Mouse (Mus musculus) heart, embryonic 13.5 days (tissue): ENCODE measurements at regions not wholly inside any gene's neighbourhood (a gene's known extent, or its start where the extent isn't known, plus 50 kb on each side); places are given as distances from the start of the nearest gene placed in this dataset.

Experiments
- ATAC-seq: fragments of 200-750 bp; cut with Nextera tagmentation; 2 replicates; pipeline ENCODE4 v1.8.0; 2017; ENCODE audit warnings: moderate TSS enrichment; ENCODE audit not compliant: insufficient number of reproducible peaks, low FRiP score, low TSS enrichment; ENCODE audit errors: extremely low read depth
- H3K27ac ChIP-seq: fragments of 300-500 bp; sonication (generic); replicated peaks from 2 replicates; pipeline ENCODE4 v1.5.1; 2015; ENCODE audit warnings: moderate library complexity, mild to moderate bottlenecking, inconsistent platforms
- H3K27me3 ChIP-seq: fragments of 300-500 bp; sonication (generic); replicated peaks from 2 replicates; pipeline ENCODE4 v1.6.1; 2015; ENCODE audit warnings: mild to moderate bottlenecking, inconsistent platforms
- H3K36me3 ChIP-seq: fragments of 300-500 bp; sonication (generic); 2 replicates; pipeline ENCODE4 v1.6.1; 2015; ENCODE audit warnings: mild to moderate bottlenecking, inconsistent platforms
- H3K4me1 ChIP-seq: fragments of 300-500 bp; sonication (generic); 2 replicates; pipeline ENCODE4 v1.6.1; 2015; ENCODE audit warnings: inconsistent platforms
- H3K4me2 ChIP-seq: fragments of 300-500 bp; sonication (generic); 2 replicates; pipeline ENCODE4 v1.6.1; 2015; ENCODE audit warnings: inconsistent platforms, mild to moderate bottlenecking, moderate library complexity
- H3K4me3 ChIP-seq: fragments of 300-500 bp; sonication (generic); 2 replicates; pipeline ENCODE4 v1.5.1; 2015; ENCODE audit warnings: moderate library complexity, mild to moderate bottlenecking, inconsistent platforms
- H3K9ac ChIP-seq: fragments of 300-500 bp; sonication (generic); 2 replicates; pipeline ENCODE4 v1.6.1; 2015; ENCODE audit warnings: inconsistent platforms, mild to moderate bottlenecking, moderate library complexity
- H3K9me3 ChIP-seq: fragments of 300-500 bp; sonication (generic); 2 replicates; pipeline ENCODE4 v1.6.1; 2016; ENCODE audit warnings: inconsistent platforms
- WGBS: fragments of 180-500 bp; shearing (Covaris S2); methylation state at CpG from one replicate; pipeline ENCODE4 v1.1.7; 2015; ENCODE audit warnings: mixed read lengths; 5-methylcytosine and 5-hydroxymethylcytosine counted together

- H3K27me3 ChIP-seq, result no peaks in the 10 kb centered on the region
- H3K9ac ChIP-seq, result no peak overlapping the region
- no peak for ATAC-seq
- H3K4me2 ChIP-seq, result no peak overlapping the region
- H3K4me1 ChIP-seq, result no peaks in the 10 kb centered on the region
- H3K9me3 ChIP-seq, result no peaks in the 10 kb centered on the region
- no peak overlapping the region for H3K27ac ChIP-seq
- H3K36me3 ChIP-seq, result no peaks in the 10 kb centered on the region
- WGBS, result 71% methylated on average over 3 of the region's 3 CpGs
- no peak overlapping the region for H3K4me3 ChIP-seq
Observed at GRCm38 (mm10) chr6:147833501-147833900, 213.6 kb upstream of the Far2 start.

- Histone ChIP-seq H3K27me3 (no peaks in the 10 kb centered on the region), H3K27ac (no peak overlapping the region), H3K4me1 (no peaks in the 10 kb centered on the region), H3K9me3 (peaks cover 3% of the 10 kb centered on the region; the same call in 1 of the 2 replicates), H3K4me2 (no peak overlapping the region), H3K4me3 (no peak overlapping the region), H3K36me3 (no peaks in the 10 kb centered on the region), H3K9ac (no peak overlapping the region)
- ATAC-seq, result no peak
- 72% methylated on average over 5 of the region's 5 CpGs for WGBS
Observed at GRCm38 (mm10) chr6:147838846-147839245, 208.2 kb upstream of the Far2 start.

DNA sequence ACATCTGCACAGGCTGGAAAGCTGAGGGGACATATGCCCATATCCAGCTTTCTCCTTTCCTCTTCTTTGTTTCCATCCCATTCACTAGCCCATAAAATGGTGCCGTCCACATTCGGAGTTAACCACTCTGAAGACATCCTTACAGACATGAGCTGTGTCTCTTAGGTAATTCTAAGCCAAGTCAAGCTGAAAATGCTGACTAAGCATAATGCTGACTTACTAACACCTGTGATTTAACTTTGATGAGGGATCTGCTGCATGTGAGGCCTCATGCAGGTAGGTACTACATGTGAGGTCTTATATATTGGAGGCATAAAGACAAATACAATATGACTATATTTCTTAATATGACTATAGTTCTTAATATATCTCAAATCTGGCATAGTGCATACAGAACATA is 197.1 kb upstream of the Far2 start:
- Histone ChIP-seq H3K4me2 (no peak overlapping the region), H3K36me3 (no peaks in the 10 kb centered on the region), H3K4me3 (no peak overlapping the region), H3K9ac (no peak overlapping the region), H3K27ac (no peak overlapping the region), H3K4me1 (no peaks in the 10 kb centered on the region), H3K9me3 (no peaks in the 10 kb centered on the region), H3K27me3 (no peaks in the 10 kb centered on the region)
- no peak for ATAC-seq
- WGBS, result 89% methylated on average over 2 of the region's 2 CpGs

DNA sequence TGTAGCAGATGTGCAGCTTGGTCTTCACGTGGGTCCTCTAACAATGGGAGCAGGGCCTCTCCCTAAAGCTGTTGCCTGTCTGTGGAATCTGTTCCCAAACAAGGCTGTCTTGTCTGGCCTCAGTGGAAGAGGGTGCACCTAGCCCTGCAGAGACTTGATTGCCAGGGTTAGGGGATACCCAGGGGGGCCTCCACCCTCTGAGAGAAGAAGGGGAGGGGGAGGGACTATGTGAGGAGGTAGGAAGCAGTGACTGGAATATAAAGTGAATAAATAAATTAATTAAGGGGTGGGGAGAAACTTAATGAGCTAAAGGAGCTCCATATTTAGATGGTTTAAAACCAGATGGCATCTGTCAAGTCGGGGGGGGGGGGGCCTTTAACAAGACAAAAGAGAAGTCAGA is 185.9 kb upstream of the Far2 start:
- no peaks in the 10 kb centered on the region for H3K9me3 ChIP-seq
- ATAC-seq, result no peak
- no peaks in the 10 kb centered on the region for H3K36me3 ChIP-seq
- no peak overlapping the region for H3K27ac ChIP-seq
- H3K4me2 ChIP-seq, result no peak overlapping the region
- WGBS, result 53% methylated on average over 2 of the region's 2 CpGs
- no peak overlapping the region for H3K9ac ChIP-seq
- H3K4me3 ChIP-seq, result no peak overlapping the region
- H3K4me1 ChIP-seq, result no peaks in the 10 kb centered on the region
- no peaks in the 10 kb centered on the region for H3K27me3 ChIP-seq

DNA sequence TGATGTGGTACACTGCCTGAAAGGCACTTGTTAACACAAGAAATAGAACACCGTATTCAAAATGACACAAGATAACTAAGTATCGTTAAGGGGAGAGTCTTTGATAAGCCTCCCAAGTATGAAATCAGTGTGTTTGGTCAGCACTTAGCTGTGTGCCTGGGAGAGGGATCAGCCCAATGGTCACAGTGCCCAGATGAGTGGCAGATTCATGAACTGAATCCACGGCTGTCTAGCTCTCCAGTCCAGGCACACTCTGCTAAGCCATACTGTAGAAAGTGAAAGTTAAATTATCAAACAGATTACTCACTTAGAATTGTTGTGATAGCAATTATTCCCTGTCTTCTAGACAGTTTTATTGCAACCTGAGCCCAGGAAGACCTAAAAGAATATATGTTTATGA is 176.0 kb upstream of the Far2 start:
- H3K36me3 ChIP-seq, result no peaks in the 10 kb centered on the region
- no peaks in the 10 kb centered on the region for H3K4me1 ChIP-seq
- H3K27me3 ChIP-seq, result no peaks in the 10 kb centered on the region
- 43% methylated on average over 3 of the region's 3 CpGs for WGBS
- no peaks in the 10 kb centered on the region for H3K9me3 ChIP-seq
- H3K4me3 ChIP-seq, result no peak overlapping the region
- no peak overlapping the region for H3K4me2 ChIP-seq
- ATAC-seq, result no peak
- H3K9ac ChIP-seq, result no peak overlapping the region
- no peak overlapping the region for H3K27ac ChIP-seq

DNA sequence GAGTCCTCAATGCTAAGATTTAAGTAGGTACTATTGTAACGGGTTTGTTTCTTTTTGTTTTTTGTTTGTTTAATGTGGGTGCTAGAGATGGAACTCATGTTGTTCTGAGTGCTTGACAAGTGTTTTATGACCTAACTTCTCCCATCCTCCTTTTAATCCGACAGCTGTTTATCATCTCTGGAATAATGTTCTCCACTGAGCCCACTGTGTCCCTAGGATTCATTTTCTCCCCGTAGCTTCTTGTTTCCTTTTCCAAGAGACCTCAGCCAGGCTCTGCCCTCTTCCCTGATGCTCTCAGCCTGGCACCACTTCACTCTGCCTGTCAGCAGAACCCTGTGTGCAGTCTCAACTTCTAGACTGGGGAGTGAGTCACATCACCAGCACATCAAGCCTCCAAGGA is 173.9 kb upstream of the Far2 start:
- Histone ChIP-seq H3K9me3 (no peaks in the 10 kb centered on the region), H3K36me3 (no peaks in the 10 kb centered on the region), H3K27ac (no peak overlapping the region), H3K27me3 (no peaks in the 10 kb centered on the region), H3K9ac (no peak overlapping the region), H3K4me2 (no peak overlapping the region), H3K4me3 (no peak overlapping the region), H3K4me1 (no peaks in the 10 kb centered on the region)
- 56% methylated on average over 3 of the region's 3 CpGs for WGBS
- no peak for ATAC-seq

GRCm38 (mm10) chr6:147878485-147878884 is 168.6 kb upstream of the Far2 start:
- WGBS, result 70% methylated on average over 3 of the region's 3 CpGs
- no peak for ATAC-seq

DNA sequence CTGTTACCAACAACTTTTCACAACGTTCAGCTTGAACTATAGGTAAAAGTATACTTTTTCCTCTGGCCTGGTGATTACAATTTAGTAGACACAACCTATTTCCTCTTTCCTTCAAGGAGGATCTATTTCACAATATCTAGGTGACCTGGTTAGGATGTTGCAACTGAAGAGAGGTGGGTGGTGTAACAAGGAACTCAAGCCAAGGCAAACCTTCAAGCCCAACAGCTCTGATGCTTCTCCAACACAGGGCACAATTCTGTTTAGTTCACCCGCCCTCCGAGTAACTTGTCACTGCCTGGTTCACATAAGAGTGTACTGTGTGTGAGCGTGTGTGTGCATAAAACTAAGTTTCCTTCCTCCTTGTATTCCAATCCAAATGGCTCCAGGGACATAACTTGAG is 161.2 kb upstream of the Far2 start:
- no peak overlapping the region for H3K4me3 ChIP-seq
- H3K36me3 ChIP-seq, result no peaks in the 10 kb centered on the region
- H3K9ac ChIP-seq, result no peak overlapping the region
- H3K27me3 ChIP-seq, result no peaks in the 10 kb centered on the region
- H3K27ac ChIP-seq, result no peak overlapping the region
- H3K4me1 ChIP-seq, result no peaks in the 10 kb centered on the region
- H3K4me2 ChIP-seq, result no peak overlapping the region
- 80% methylated on average over 4 of the region's 4 CpGs for WGBS
- ATAC-seq, result no peak
- peaks cover 10% of the 10 kb centered on the region for H3K9me3 ChIP-seq

More at GRCm38 (mm10) chr6:147878485-147878884, 168.6 kb upstream of the Far2 start:
- H3K4me3 ChIP-seq, result no peak overlapping the region
- no peak overlapping the region for H3K27ac ChIP-seq
- no peaks in the 10 kb centered on the region for H3K36me3 ChIP-seq
- no peak overlapping the region for H3K4me2 ChIP-seq
- no peaks in the 10 kb centered on the region for H3K27me3 ChIP-seq
- H3K9me3 ChIP-seq, result no peaks in the 10 kb centered on the region
- no peaks in the 10 kb centered on the region for H3K4me1 ChIP-seq
- H3K9ac ChIP-seq, result no peak overlapping the region

DNA sequence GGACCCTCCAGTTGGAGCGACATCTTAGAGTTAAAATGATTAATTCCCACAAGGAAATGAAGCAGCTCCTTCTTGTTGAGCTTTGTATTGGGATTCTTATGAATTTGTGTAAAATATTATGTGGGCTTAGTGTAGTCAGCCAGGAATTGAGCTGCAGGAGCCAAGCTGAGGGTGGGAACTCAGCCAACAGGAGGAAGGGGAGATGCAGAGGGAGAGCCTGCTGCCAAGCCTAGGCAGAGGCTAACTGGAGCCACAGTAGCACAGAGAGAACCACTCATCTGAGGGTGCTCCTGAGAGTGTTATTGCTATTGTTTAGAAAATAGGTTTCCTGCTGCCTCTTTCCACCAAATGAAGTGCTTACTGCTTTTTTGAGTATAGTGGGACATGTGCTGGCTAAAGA is 127.4 kb upstream of the Far2 start:
- Histone ChIP-seq H3K27me3 (no peaks in the 10 kb centered on the region), H3K9me3 (no peaks in the 10 kb centered on the region), H3K36me3 (no peaks in the 10 kb centered on the region), H3K4me1 (0 out of 2 replicates have a peak, but pooled peaks cover 3% of the 10 kb centered on the region), H3K4me2 (no peak overlapping the region), H3K9ac (no peak overlapping the region), H3K4me3 (no peak overlapping the region), H3K27ac (no peak overlapping the region)
- ATAC-seq, result no peak
- WGBS, result 61% methylated on average over 1 of the region's 1 CpGs

GRCm38 (mm10) chr6:147921091-147921490 is 126.0 kb upstream of the Far2 start:
- no peak for ATAC-seq
- 0 out of 2 replicates have a peak, but pooled peaks cover 3% of the 10 kb centered on the region for H3K4me1 ChIP-seq
- no peaks in the 10 kb centered on the region for H3K27me3 ChIP-seq
- no peak overlapping the region for H3K4me2 ChIP-seq
- no peak overlapping the region for H3K27ac ChIP-seq
- no peaks in the 10 kb centered on the region for H3K9me3 ChIP-seq
- no peak overlapping the region for H3K4me3 ChIP-seq
- no peak overlapping the region for H3K9ac ChIP-seq
- no peaks in the 10 kb centered on the region for H3K36me3 ChIP-seq
- WGBS, result 52% methylated on average over 5 of the region's 5 CpGs

DNA sequence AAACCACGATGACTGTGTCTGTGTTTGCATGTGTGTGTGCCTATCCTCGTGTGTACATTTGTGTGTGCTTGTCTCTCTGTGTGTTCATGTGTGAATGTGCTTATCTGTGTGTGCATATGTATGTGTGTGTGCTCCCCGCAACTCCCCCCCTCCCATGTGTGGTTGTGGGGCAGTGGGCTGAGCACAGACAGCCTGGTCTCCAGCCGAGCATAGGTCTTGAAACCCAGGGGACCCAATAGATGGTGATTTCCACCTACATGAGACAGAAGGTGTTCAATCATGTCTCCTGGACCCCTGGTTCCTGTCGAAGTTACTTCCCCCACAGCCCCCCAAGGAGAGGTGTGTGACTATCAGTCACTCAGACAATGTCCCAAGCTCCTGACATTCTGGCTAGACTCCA is 124.6 kb upstream of the Far2 start:
- H3K4me2 ChIP-seq, result no peak overlapping the region
- ATAC-seq, result no peak
- WGBS, result 68% methylated on average over 5 of the region's 5 CpGs

DNA sequence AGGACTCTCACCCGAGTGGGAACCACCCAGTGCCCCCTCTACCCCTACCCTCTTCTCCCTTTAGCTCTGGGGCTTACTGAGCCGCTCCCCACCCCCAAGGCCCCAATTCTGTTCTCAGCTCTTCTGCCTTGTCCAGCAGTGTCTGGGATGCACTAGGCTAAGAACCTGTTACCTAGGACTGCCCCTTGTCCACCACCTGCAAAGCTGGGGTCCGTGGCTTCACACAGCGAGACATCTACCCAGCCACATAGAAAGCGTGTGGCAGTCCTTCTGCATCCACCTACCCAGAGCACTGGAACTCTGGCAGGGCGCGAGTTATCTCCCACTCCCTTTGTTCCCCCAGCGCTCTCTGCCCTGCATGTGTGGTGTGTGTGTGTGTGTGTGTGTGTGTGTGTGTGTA is 123.8 kb upstream of the Far2 start:
- Histone ChIP-seq H3K36me3 (no peaks in the 10 kb centered on the region), H3K27me3 (no peaks in the 10 kb centered on the region), H3K9ac (no peak overlapping the region), H3K27ac (no peak overlapping the region), H3K4me3 (no peak overlapping the region), H3K9me3 (no peaks in the 10 kb centered on the region), H3K4me2 (no peak overlapping the region), H3K4me1 (0 out of 2 replicates have a peak, but pooled peaks cover 3% of the 10 kb centered on the region)
- no peak for ATAC-seq
- WGBS, result 79% methylated on average over 8 of the region's 8 CpGs

More for the DNA sequence above, 124.6 kb upstream of the Far2 start:
- Histone ChIP-seq H3K27ac (no peak overlapping the region), H3K36me3 (no peaks in the 10 kb centered on the region), H3K27me3 (no peaks in the 10 kb centered on the region), H3K9me3 (no peaks in the 10 kb centered on the region), H3K9ac (no peak overlapping the region), H3K4me1 (0 out of 2 replicates have a peak, but pooled peaks cover 3% of the 10 kb centered on the region), H3K4me3 (no peak overlapping the region)
